12 mouse cellular contexts compared by ENCODE assay signal in the genomic region with DNA sequence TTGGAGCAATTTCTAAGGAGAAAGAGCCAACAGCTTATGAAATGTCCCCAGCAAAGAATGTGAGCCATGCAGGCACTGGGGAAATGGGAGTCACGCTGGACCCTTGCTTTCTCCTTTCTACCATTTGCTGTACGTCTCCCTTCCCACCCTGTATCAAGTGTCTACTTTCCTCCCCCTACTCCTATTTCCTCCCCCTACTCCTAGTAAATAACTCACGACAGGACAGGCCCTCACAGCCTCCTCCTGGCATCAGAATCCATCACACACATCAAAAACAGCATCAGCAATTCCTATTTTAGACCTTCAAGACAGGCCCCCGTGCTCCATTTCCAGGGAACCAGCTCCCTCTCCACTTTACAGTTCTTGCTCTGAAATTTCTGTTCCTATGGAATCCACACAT.
"Had no signal": no experiment of that assay in that cellular context is flagged by ENCODE, and none has a peak within 500 bp of the region (broad histone marks: within the 10 kb centered on the region; RNA-seq: fewer than 3 reads in every experiment).

No protein-coding gene starts in this region.

- H3K9me3 ChIP-seq: liver, embryonic 13.5 days had no signal

- H3K4me3 ChIP-seq: layer of hippocampus, adult 2 months; liver, embryonic 13.5 days had no signal

- H3K27me3 ChIP-seq: liver, embryonic 13.5 days had no signal

- H3K4me2 ChIP-seq: liver, embryonic 13.5 days; midbrain, embryonic 11.5 days had no signal

- H3K27ac ChIP-seq: layer of hippocampus, adult 2 months; liver, embryonic 13.5 days had no signal

- DNase-seq: kidney, adult 11 months; kidney, postnatal 10 days; layer of hippocampus, adult 9-11 months; liver, embryonic 13.5 days; lung, adult 2 months; lung, postnatal 14 days; lung, postnatal 4 days; midbrain, embryonic 14.5 days; thymus, adult 18-20 months; thymus, postnatal 36 days had no signal

- H3K9ac ChIP-seq: liver, embryonic 13.5 days had no signal
